Mouse (Mus musculus) left cerebral cortex, adult 18-20 months (tissue): ENCODE results near the gene Ptch1. TPM values are rescaled to one million over a fixed set of nuclear protein-coding genes. Genes with fewer than 3 reads are reported as not detected.

Experiments
- DNase-seq, 2 experiments: peaks; one replicate each; pipeline ENCODE4 v3.0.0; 2021 to 2022; ENCODE audit warnings: low spot score in 2 of 2, mixed read lengths in 1 of 2
- total RNA-seq, 2 experiments: library from RNA; stranded (reverse); gene quantifications; 2 replicates each; pipeline ENCODE4 v1.2.3; 2021

Gene Ptch1
- total RNA-seq, 2 experiments from 2014 or later, result 49.4 to 55.7 TPM

- DNase-seq, result no peak
Observed at GRCm38 (mm10) chr13:63499489-63499888, 73.9 kb downstream of the Ptch1 start.

- no peak for DNase-seq
Observed at GRCm38 (mm10) chr13:63496646-63497582, 76.5 kb downstream of the Ptch1 start, which contains the start of gene Fancc. Gene Fancc, minus strand, starts transcription at chr13:63497278.

- DNase-seq, result no peak
Observed at GRCm38 (mm10) chr13:63487707-63488042, 85.7 kb downstream of the Ptch1 start.

GRCm38 (mm10) chr13:63486791-63487706, 86.3 kb downstream of the Ptch1 start:
- no peak for DNase-seq

- no peak for DNase-seq
Observed at GRCm38 (mm10) chr13:63475356-63475755, 98.0 kb downstream of the Ptch1 start.

Other genes with a start within 250 kb of the Ptch1 start
- gene Fancc, start 76.3 kb downstream of the Ptch1 start, total RNA-seq, result 1 to 10 TPM; 8.0 to 9.3 TPM
- gene Ercc6l2, start 241.6 kb upstream of the Ptch1 start, total RNA-seq, result 10 to 100 TPM; 15.4 to 19.5 TPM